Mouse (Mus musculus) forebrain, embryonic 16.5 days (tissue): Measurements from ENCODE around the gene Serpina3f. TPM values are rescaled to one million over a fixed set of nuclear protein-coding genes. Genes with fewer than 3 reads are reported as not detected.
"Not testable (repeated sequence)": the region's sequence is repeated elsewhere in the genome, so short reads cannot be mapped to it uniquely, and the experiment has no call there.

Source experiments
- ATAC-seq: fragments of 200-750 bp; cut with Nextera tagmentation; 2 replicates; pipeline ENCODE4 v1.8.0; 2017; ENCODE audit warnings: mild to moderate bottlenecking, moderate library complexity
- H3K27ac ChIP-seq: fragments of 300-500 bp; sonication (generic); 2 replicates; pipeline ENCODE4 v1.5.1; 2014; ENCODE audit warnings: low read length, control low read depth
- H3K27me3 ChIP-seq: fragments of 300-500 bp; sonication (generic); replicated peaks from 2 replicates; pipeline ENCODE4 v1.6.1; 2014; ENCODE audit warnings: low read length; ENCODE audit not compliant: control insufficient read depth, insufficient read depth
- H3K36me3 ChIP-seq: fragments of 300-500 bp; sonication (generic); 2 replicates; pipeline ENCODE4 v1.6.1; 2014; ENCODE audit not compliant: control insufficient read depth, insufficient read depth
- H3K4me1 ChIP-seq: fragments of 300-500 bp; sonication (generic); replicated peaks from 2 replicates; pipeline ENCODE4 v1.6.1; 2014; ENCODE audit warnings: low read length; ENCODE audit not compliant: control insufficient read depth, insufficient read depth
- H3K4me2 ChIP-seq: fragments of 300-500 bp; sonication (generic); 2 replicates; pipeline ENCODE4 v1.6.1; 2014; ENCODE audit warnings: mild to moderate bottlenecking, low read length, control low read depth
- H3K4me3 ChIP-seq: fragments of 300-500 bp; sonication (generic); replicated peaks from 2 replicates; pipeline ENCODE4 v1.5.1; 2014; ENCODE audit warnings: mild to moderate bottlenecking, low read length, control low read depth
- H3K9ac ChIP-seq: fragments of 300-500 bp; sonication (generic); replicated peaks from 2 replicates; pipeline ENCODE4 v1.6.1; 2014; ENCODE audit warnings: low read depth, low read length, control low read depth
- H3K9me3 ChIP-seq: fragments of 300-500 bp; sonication (generic); 2 replicates; pipeline ENCODE4 v1.6.1; 2016; ENCODE audit warnings: low read length; ENCODE audit not compliant: control insufficient read depth
- WGBS: fragments of 180-500 bp; shearing (Covaris S2); extraction: QIAGEN DNeasy Blood & Tissue Kit; methylation state at CpG from one replicate; pipeline ENCODE4 v1.1.7; 2014; 5-methylcytosine and 5-hydroxymethylcytosine counted together
- polyA plus RNA-seq: library from polyadenylated mRNA; unstranded; fragments of >200 nt; fragmentation: Nextera tagmentation; extraction: Ambion mirVana; gene quantifications from 2 replicates; pipeline ENCODE4 v1.2.1, GENCODE M21; 2015

Serpina3f gene
- polyA plus RNA-seq, 1 experiment from 2014 or later = not detected

DNA sequence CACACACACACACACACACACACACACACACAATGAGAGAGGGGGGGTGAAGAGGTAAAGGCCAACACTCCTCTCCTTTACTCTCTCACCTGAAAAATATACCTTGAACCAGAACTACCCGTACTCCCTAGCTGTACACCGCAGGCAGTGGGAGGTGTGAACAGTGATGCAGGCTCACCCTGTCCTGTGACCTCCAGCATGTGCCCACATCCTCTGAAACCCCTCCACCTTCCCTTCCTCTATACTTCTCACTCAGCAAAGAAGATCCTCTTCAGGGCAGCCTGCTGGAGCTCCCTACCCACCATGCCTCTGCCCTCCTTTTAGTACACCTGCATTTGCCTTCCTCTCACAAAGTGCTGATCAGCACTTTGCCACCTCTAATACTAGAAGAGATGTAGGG is 4.5 kb upstream of the Serpina3f start:
- WGBS = 97% methylated on average over 2 of the region's 2 CpGs

DNA sequence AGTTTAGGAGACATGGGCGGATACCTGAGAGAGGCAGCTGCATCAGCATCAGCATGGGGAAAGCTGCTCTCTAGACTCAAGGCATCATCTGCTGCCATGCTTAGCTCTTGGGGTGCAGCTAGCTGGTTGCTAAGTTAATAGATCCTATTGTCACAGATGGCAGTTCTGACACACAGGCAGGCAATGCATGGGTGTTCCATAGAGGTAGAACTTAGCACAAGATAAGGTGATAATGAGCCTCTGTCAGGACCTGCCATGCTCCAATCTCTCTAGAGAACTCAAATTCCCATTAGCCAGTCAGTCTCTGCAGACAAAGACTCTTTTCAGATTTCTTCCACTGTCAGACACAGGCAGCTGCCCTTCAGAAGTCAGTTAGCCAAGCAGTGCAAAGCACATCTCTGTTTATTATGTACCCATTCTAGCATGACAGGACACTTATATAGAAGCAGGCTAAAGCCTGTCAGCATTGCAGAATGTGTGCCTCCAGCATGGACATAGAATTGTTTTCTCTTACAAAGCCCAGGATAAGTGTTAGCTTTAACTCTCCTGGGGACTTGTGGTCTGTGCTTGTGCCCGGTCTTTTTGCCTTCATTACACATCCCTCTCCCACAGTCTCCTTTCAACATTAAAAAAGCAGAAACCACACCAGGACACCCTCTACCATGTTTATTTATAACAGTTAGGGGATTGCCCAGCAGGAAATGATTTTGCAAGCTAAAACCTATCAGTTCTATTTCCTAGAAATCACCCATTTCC is 477 bp upstream of the Serpina3f start:
- H3K4me1 ChIP-seq = no peaks in the 10 kb centered on the region
- H3K27me3 ChIP-seq = no peaks in the 10 kb centered on the region
- H3K4me3 ChIP-seq = no peak overlapping the region
- ATAC-seq = no peak
- no peak overlapping the region for H3K9ac ChIP-seq
- H3K4me2 ChIP-seq = no peak overlapping the region
- H3K36me3 ChIP-seq = no peaks in the 10 kb centered on the region
- no peak overlapping the region for H3K27ac ChIP-seq
- H3K9me3 ChIP-seq = no peaks in the 10 kb centered on the region
- 55% methylated on average over 2 of the region's 2 CpGs for WGBS

More for the DNA sequence above, 4.5 kb upstream of the Serpina3f start:
- H3K4me1 ChIP-seq = no peaks in the 10 kb centered on the region
- H3K36me3 ChIP-seq = no peaks in the 10 kb centered on the region
- H3K4me2 ChIP-seq = no peak overlapping the region
- H3K27me3 ChIP-seq = no peaks in the 10 kb centered on the region
- H3K27ac ChIP-seq = no peak overlapping the region
- no peak for ATAC-seq
- no peaks in the 10 kb centered on the region for H3K9me3 ChIP-seq
- no peak overlapping the region for H3K9ac ChIP-seq
- no peak overlapping the region for H3K4me3 ChIP-seq

GRCm38 (mm10) chr12:104215249-104215648 is 905 bp downstream of the Serpina3f start:
- H3K4me3 ChIP-seq = no peak overlapping the region
- no peaks in the 10 kb centered on the region for H3K27me3 ChIP-seq
- no peaks in the 10 kb centered on the region for H3K9me3 ChIP-seq
- no peak overlapping the region for H3K27ac ChIP-seq
- H3K4me1 ChIP-seq = no peaks in the 10 kb centered on the region
- H3K36me3 ChIP-seq = no peaks in the 10 kb centered on the region
- no peak overlapping the region for H3K4me2 ChIP-seq
- ATAC-seq = no peak
- 95% methylated on average over 1 of the region's 1 CpGs for WGBS
- no peak overlapping the region for H3K9ac ChIP-seq

GRCm38 (mm10) chr12:104221616-104222015 is 7.3 kb downstream of the Serpina3f start:
- no peaks in the 10 kb centered on the region for H3K36me3 ChIP-seq
- H3K4me3 ChIP-seq = no peak overlapping the region
- ATAC-seq = no peak
- H3K4me1 ChIP-seq = no peaks in the 10 kb centered on the region
- no peak overlapping the region for H3K27ac ChIP-seq
- no peaks in the 10 kb centered on the region for H3K27me3 ChIP-seq
- no peak overlapping the region for H3K9ac ChIP-seq
- H3K9me3 ChIP-seq = no peaks in the 10 kb centered on the region
- 81% methylated on average over 1 of the region's 1 CpGs for WGBS
- no peak overlapping the region for H3K4me2 ChIP-seq

GRCm38 (mm10) chr12:104223690-104224089 is 9.3 kb downstream of the Serpina3f start:
- no peaks in the 10 kb centered on the region for H3K9me3 ChIP-seq
- no peak overlapping the region for H3K4me3 ChIP-seq
- H3K27me3 ChIP-seq = no peaks in the 10 kb centered on the region
- no peaks in the 10 kb centered on the region for H3K36me3 ChIP-seq
- no peaks in the 10 kb centered on the region for H3K4me1 ChIP-seq
- no peak overlapping the region for H3K4me2 ChIP-seq
- no peak for ATAC-seq
- no peak overlapping the region for H3K9ac ChIP-seq
- WGBS = 70% methylated on average over 1 of the region's 1 CpGs
- no peak overlapping the region for H3K27ac ChIP-seq

GRCm38 (mm10) chr12:104224598-104225300 is 10.4 kb downstream of the Serpina3f start:
- ATAC-seq = no peak
- Histone ChIP-seq H3K9ac (no peak overlapping the region), H3K9me3 (no peaks in the 10 kb centered on the region), H3K4me2 (no peak overlapping the region), H3K36me3 (no peaks in the 10 kb centered on the region), H3K27me3 (no peaks in the 10 kb centered on the region), H3K4me3 (no peak overlapping the region), H3K4me1 (no peaks in the 10 kb centered on the region), H3K27ac (no peak overlapping the region)
- WGBS = 70% methylated on average over 7 of the region's 7 CpGs

- Histone ChIP-seq H3K9ac (no peak overlapping the region), H3K27ac (no peak overlapping the region), H3K4me3 (no peak overlapping the region), H3K4me1 (no peaks in the 10 kb centered on the region), H3K36me3 (no peaks in the 10 kb centered on the region), H3K4me2 (no peak overlapping the region), H3K27me3 (no peaks in the 10 kb centered on the region), H3K9me3 (no peaks in the 10 kb centered on the region)
- no peak for ATAC-seq
- 82% methylated on average over 2 of the region's 2 CpGs for WGBS
These were observed 16.4 kb downstream of the Serpina3f start for GRCm38 (mm10) chr12:104230762-104231161.

DNA sequence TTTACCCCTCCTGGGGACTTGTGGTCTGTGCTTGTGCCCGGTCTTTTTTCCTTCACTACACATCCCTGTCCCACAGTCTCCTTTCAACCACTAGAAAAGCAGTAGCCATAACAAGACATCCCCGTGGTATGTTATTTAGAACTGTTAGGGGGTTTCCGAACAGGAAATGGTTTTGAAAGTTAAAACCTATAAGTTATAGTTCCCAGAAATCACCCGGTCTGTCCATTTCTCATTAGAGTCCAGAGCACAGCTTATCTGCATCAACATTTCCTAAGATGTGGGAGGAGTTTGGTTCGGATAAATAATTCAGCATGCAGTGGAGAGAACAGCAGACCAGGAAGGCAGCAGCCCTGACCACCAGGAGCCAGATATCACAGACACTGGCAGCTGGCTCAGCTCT is 21.6 kb downstream of the Serpina3f start, which contains the start of gene Serpina3g:
Serpina3g (plus strand) TSS at position 331 of the 400 bp plus-strand sequence.
- no peak for ATAC-seq
- no peak within 1 kb of the TSS for H3K9ac ChIP-seq
- no peaks in the 10 kb centered on the region for H3K27me3 ChIP-seq
- no peak within 1 kb of the TSS for H3K4me2 ChIP-seq
- H3K27ac ChIP-seq = no peak within 1 kb of the TSS
- H3K36me3 ChIP-seq = no peaks in the 10 kb centered on the region
- H3K9me3 ChIP-seq = no peaks in the 10 kb centered on the region
- no peaks in the 10 kb centered on the region for H3K4me1 ChIP-seq
- no peak within 1 kb of the TSS for H3K4me3 ChIP-seq
- 79% methylated on average over 5 of the region's 5 CpGs for WGBS

- not testable (repeated sequence) for H3K36me3 ChIP-seq, H3K27me3 ChIP-seq, H3K4me3 ChIP-seq, H3K4me1 ChIP-seq, H3K9me3 ChIP-seq, H3K27ac ChIP-seq, H3K4me2 ChIP-seq, ATAC-seq, H3K9ac ChIP-seq
- WGBS = 100% methylated on average over 1 of the region's 1 CpGs
These were observed 23.7 kb downstream of the Serpina3f start for GRCm38 (mm10) chr12:104238048-104238447.
